ENCODE assay signal across 1 mouse cellular context in the genomic region with DNA sequence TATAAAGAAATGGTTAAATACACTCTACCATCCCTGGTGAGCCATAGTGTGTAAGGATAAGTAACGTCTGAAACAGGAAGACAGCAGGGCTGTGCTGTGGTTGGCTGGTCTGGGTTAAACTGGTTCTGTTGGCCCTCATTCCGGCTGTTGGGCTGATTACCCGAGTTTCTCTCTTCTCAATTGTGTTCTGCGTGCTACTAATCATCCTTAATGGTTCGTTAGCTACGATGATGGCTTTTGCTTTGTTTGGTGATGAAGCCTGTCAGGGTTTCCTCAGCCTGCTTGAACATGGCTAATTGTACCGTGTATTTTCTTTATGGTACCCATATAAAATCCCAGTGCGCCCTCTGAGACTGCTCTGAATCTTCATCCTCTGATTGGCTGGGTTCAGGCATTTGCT.
TF ChIP-seq lines count a peak whose summit lies in the region.

No protein-coding gene starts in this region.

TF ChIP-seq in CH12.LX, 34 proteins besides CTCF, POLR2A, EP300 and RAD21 (continued from another document):
- TF ChIP-seq MYC (IDR thresholded peaks at IDR 0.05; ENCODE audit: low read depth, low read length): no peak
